Mouse (Mus musculus) hindbrain, embryonic 12.5 days (tissue): ENCODE results near the gene Ptprn2. TPM values are rescaled to one million over a fixed set of nuclear protein-coding genes. Genes with fewer than 3 reads are reported as not detected.

Experiments
- ATAC-seq: fragments of 200-750 bp; cut with Nextera tagmentation; 2 replicates; pipeline ENCODE4 v1.8.0; 2017; ENCODE audit warnings: moderate TSS enrichment; ENCODE audit not compliant: low FRiP score
- H3K27ac ChIP-seq: fragments of 300-500 bp; sonication (generic); 2 replicates; pipeline ENCODE4 v1.5.1; 2016; ENCODE audit warnings: mild to moderate bottlenecking
- H3K27me3 ChIP-seq: fragments of 300-500 bp; sonication (generic); 2 replicates; pipeline ENCODE4 v1.6.1; 2016; ENCODE audit warnings: mild to moderate bottlenecking
- H3K36me3 ChIP-seq: fragments of 300-500 bp; sonication (generic); 2 replicates; pipeline ENCODE4 v1.6.1; 2016; ENCODE audit warnings: mild to moderate bottlenecking
- H3K4me1 ChIP-seq: fragments of 300-500 bp; sonication (generic); 2 replicates; pipeline ENCODE4 v1.6.1; 2016
- H3K4me2 ChIP-seq: fragments of 300-500 bp; sonication (generic); replicated peaks from 2 replicates; pipeline ENCODE4 v1.6.1; 2016; ENCODE audit warnings: mild to moderate bottlenecking
- H3K4me3 ChIP-seq: fragments of 300-500 bp; sonication (generic); 2 replicates; pipeline ENCODE4 v1.5.1; 2016; ENCODE audit warnings: mild to moderate bottlenecking
- H3K9ac ChIP-seq: fragments of 300-500 bp; sonication (generic); 2 replicates; pipeline ENCODE4 v1.6.1; 2016; ENCODE audit warnings: mild to moderate bottlenecking, moderate library complexity
- H3K9me3 ChIP-seq: fragments of 300-500 bp; sonication (generic); replicated peaks from 2 replicates; pipeline ENCODE4 v1.6.1; 2016; ENCODE audit warnings: mild to moderate bottlenecking
- WGBS: fragments of 180-500 bp; shearing (Covaris S2); methylation state at CpG from one replicate; pipeline ENCODE4 v1.1.7; 2016; 5-methylcytosine and 5-hydroxymethylcytosine counted together
- polyA plus RNA-seq: library from polyadenylated mRNA; unstranded; fragments of >200 nt; fragmentation: Nextera tagmentation; extraction: Ambion mirVana; gene quantifications from 2 replicates; pipeline ENCODE4 v1.2.1, GENCODE M21; 2016

The Ptprn2 gene
- polyA plus RNA-seq, 1 experiment from 2014 or later, result 7.5 TPM

DNA sequence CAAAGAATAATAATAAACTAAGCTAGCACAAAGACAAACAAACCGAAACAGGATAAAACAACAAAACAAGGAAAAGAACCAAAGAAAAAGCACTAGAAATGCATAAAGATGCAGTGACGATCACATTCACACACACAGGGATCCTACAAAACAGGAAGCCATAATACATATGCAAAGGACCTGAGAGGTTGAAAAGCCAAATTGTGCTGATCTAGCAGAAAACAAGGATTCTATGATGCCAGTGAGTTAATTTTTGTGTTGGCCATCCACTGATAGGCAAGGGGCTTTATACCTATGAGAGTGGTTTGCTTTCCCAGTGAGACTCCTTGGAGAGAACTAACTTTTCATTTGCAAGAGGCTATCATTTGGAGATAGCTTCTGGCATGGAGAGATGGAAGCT lies 204.3 kb downstream of the Ptprn2 start:
- 79% methylated on average over 2 of the region's 2 CpGs for WGBS
- no peak overlapping the region for H3K4me2 ChIP-seq
- no peak overlapping the region for H3K9ac ChIP-seq
- ATAC-seq, result no peak
- H3K4me3 ChIP-seq, result no peak overlapping the region
- H3K36me3 ChIP-seq, result no peaks in the 10 kb centered on the region
- H3K9me3 ChIP-seq, result no peaks in the 10 kb centered on the region
- H3K27me3 ChIP-seq, result no peaks in the 10 kb centered on the region
- no peak overlapping the region for H3K27ac ChIP-seq
- no peaks in the 10 kb centered on the region for H3K4me1 ChIP-seq

DNA sequence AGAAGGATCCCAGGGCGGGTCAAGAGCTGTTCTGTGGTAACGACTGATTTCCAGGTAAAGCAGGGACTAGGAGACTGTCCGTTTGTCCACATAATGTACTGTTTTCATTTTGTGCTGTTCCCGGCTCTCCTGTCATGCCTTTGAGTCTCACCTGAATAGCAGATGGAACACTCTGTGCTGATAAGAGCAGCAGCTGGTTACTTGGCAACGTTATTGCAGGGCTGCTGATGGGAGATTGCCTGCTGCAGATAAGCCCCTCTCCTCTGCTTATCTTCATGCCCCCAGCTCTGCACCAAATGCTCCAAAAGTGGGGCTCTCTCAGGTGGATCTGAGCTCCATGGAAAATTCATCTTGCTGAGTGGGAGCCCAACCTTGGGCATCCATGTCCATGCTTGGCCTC lies 224.0 kb downstream of the Ptprn2 start:
- 72% methylated on average over 5 of the region's 5 CpGs for WGBS
- Histone ChIP-seq H3K4me2 (no peak overlapping the region), H3K4me3 (no peak overlapping the region), H3K9ac (no peak overlapping the region), H3K27me3 (no peaks in the 10 kb centered on the region; the same call in 1 of the 2 replicates), H3K36me3 (no peaks in the 10 kb centered on the region), H3K27ac (no peak overlapping the region), H3K9me3 (no peaks in the 10 kb centered on the region), H3K4me1 (no peaks in the 10 kb centered on the region; the same call in 1 of the 2 replicates)
- no peak for ATAC-seq

GRCm38 (mm10) chr12:116710716-116711115 lies 225.2 kb downstream of the Ptprn2 start:
- H3K27ac ChIP-seq, result no peak overlapping the region
- H3K4me1 ChIP-seq, result no peaks in the 10 kb centered on the region; the same call in 1 of the 2 replicates
- no peak overlapping the region for H3K9ac ChIP-seq
- no peaks in the 10 kb centered on the region for H3K36me3 ChIP-seq
- no peak overlapping the region for H3K4me2 ChIP-seq
- no peak overlapping the region for H3K4me3 ChIP-seq
- no peaks in the 10 kb centered on the region; the same call in 1 of the 2 replicates for H3K27me3 ChIP-seq
- WGBS, result 70% methylated on average over 3 of the region's 3 CpGs
- no peak for ATAC-seq
- no peaks in the 10 kb centered on the region for H3K9me3 ChIP-seq

GRCm38 (mm10) chr12:116711133-116711532 lies 225.6 kb downstream of the Ptprn2 start:
- Histone ChIP-seq H3K9ac (no peak overlapping the region), H3K9me3 (no peaks in the 10 kb centered on the region), H3K27me3 (no peaks in the 10 kb centered on the region; the same call in 1 of the 2 replicates), H3K36me3 (no peaks in the 10 kb centered on the region), H3K4me2 (no peak overlapping the region), H3K27ac (no peak overlapping the region), H3K4me1 (no peaks in the 10 kb centered on the region; the same call in 1 of the 2 replicates), H3K4me3 (no peak overlapping the region)
- ATAC-seq, result no peak
- WGBS, result 88% methylated on average over 6 of the region's 6 CpGs

DNA sequence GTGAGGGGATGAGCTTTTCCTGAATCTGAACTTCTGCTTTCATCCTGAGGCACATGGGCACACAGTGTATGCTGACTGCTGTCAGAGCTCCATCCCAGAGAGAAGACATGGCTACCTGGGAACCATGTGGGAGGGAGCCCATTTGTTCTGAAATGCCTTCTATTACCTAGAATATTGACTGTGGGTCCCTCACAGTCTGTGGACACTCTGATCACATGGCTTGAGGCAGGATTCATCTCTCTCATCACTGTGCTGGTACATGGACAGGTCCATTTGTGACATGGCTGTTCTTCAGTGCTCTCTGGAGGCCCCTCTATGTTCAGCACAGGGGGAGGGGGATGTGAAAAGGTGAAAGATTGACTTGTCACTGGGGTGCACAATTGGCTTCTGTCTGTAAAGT lies 227.6 kb downstream of the Ptprn2 start:
- Histone ChIP-seq H3K4me2 (no peak overlapping the region), H3K36me3 (no peaks in the 10 kb centered on the region), H3K4me1 (no peaks in the 10 kb centered on the region; the same call in 1 of the 2 replicates), H3K27ac (no peak overlapping the region), H3K4me3 (no peak overlapping the region), H3K27me3 (no peaks in the 10 kb centered on the region; the same call in 1 of the 2 replicates), H3K9ac (no peak overlapping the region), H3K9me3 (no peaks in the 10 kb centered on the region)
- ATAC-seq, result no peak

GRCm38 (mm10) chr12:116721062-116721461 lies 235.5 kb downstream of the Ptprn2 start:
- no peaks in the 10 kb centered on the region for H3K36me3 ChIP-seq
- ATAC-seq, result no peak
- WGBS, result 69% methylated on average over 2 of the region's 2 CpGs

DNA sequence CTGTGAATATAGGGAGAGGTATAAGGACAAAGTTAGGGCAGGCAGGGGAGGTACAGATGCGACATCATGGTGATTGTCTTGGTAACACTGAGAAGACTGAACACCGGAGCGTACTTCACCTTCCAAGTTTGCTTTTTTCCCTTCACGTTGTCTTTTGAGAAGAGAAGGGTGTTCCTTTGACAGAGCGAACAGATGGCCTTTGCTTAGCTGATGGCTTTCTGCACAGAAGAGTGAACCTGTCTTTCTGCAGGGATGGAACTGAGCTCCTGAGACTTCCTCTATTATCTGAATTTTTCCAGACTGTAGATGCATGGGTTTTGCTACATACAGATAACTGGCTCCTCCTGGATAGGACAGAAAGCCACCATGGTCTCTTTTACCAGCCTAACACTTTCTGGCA lies 254.6 kb downstream of the Ptprn2 start:
- no peaks in the 10 kb centered on the region for H3K27me3 ChIP-seq
- H3K9ac ChIP-seq, result no peak overlapping the region
- no peaks in the 10 kb centered on the region for H3K4me1 ChIP-seq
- no peaks in the 10 kb centered on the region for H3K36me3 ChIP-seq
- H3K27ac ChIP-seq, result no peak overlapping the region
- H3K4me2 ChIP-seq, result no peak overlapping the region
- ATAC-seq, result no peak
- H3K9me3 ChIP-seq, result no peaks in the 10 kb centered on the region
- WGBS, result 86% methylated on average over 5 of the region's 5 CpGs
- H3K4me3 ChIP-seq, result no peak overlapping the region

More at GRCm38 (mm10) chr12:116721062-116721461, 235.5 kb downstream of the Ptprn2 start:
- Histone ChIP-seq H3K9ac (no peak overlapping the region), H3K27me3 (no peaks in the 10 kb centered on the region), H3K9me3 (no peaks in the 10 kb centered on the region), H3K27ac (no peak overlapping the region), H3K4me3 (no peak overlapping the region), H3K4me2 (no peak overlapping the region), H3K4me1 (no peaks in the 10 kb centered on the region)

- no peak overlapping the region for H3K4me2 ChIP-seq
- H3K4me1 ChIP-seq, result no peaks in the 10 kb centered on the region
- ATAC-seq, result 0 out of 2 replicates have a peak, but pooled peaks have one; percentile 29
- no peaks in the 10 kb centered on the region for H3K36me3 ChIP-seq
- no peaks in the 10 kb centered on the region for H3K9me3 ChIP-seq
- H3K4me3 ChIP-seq, result no peak overlapping the region
- no peaks in the 10 kb centered on the region for H3K27me3 ChIP-seq
- H3K9ac ChIP-seq, result no peak overlapping the region
- H3K27ac ChIP-seq, result no peak overlapping the region
These were observed 255.8 kb downstream of the Ptprn2 start for GRCm38 (mm10) chr12:116741300-116741699.

GRCm38 (mm10) chr12:116746401-116746800 lies 260.9 kb downstream of the Ptprn2 start:
- Histone ChIP-seq H3K27me3 (no peaks in the 10 kb centered on the region), H3K4me2 (no peak overlapping the region), H3K4me3 (no peak overlapping the region), H3K27ac (0 out of 2 replicates have a peak overlapping the region, but pooled peaks have one; percentile 12), H3K4me1 (no peaks in the 10 kb centered on the region), H3K36me3 (no peaks in the 10 kb centered on the region), H3K9ac (no peak overlapping the region), H3K9me3 (no peaks in the 10 kb centered on the region)
- no peak for ATAC-seq
- WGBS, result 95% methylated on average over 2 of the region's 2 CpGs

GRCm38 (mm10) chr12:116752784-116753183 lies 267.3 kb downstream of the Ptprn2 start:
- 83% methylated on average over 1 of the region's 1 CpGs for WGBS
- ATAC-seq, result no peak
- H3K27ac ChIP-seq, result no peak overlapping the region
- no peak overlapping the region for H3K9ac ChIP-seq
- H3K4me2 ChIP-seq, result no peak overlapping the region
- H3K4me3 ChIP-seq, result no peak overlapping the region
- no peaks in the 10 kb centered on the region for H3K27me3 ChIP-seq
- no peaks in the 10 kb centered on the region for H3K36me3 ChIP-seq
- H3K9me3 ChIP-seq, result no peaks in the 10 kb centered on the region
- H3K4me1 ChIP-seq, result no peaks in the 10 kb centered on the region

- H3K9me3 ChIP-seq, result no peaks in the 10 kb centered on the region
- no peak overlapping the region for H3K27ac ChIP-seq
- H3K4me1 ChIP-seq, result 0 out of 2 replicates have a peak, but pooled peaks cover 2% of the 10 kb centered on the region
- no peaks in the 10 kb centered on the region for H3K36me3 ChIP-seq
- no peak overlapping the region for H3K9ac ChIP-seq
- ATAC-seq, result no peak
- H3K4me3 ChIP-seq, result no peak overlapping the region
- H3K27me3 ChIP-seq, result no peaks in the 10 kb centered on the region
- H3K4me2 ChIP-seq, result no peak overlapping the region
These were observed 278.4 kb downstream of the Ptprn2 start for GRCm38 (mm10) chr12:116763961-116764360.

- H3K4me3 ChIP-seq, result no peak overlapping the region
- no peaks in the 10 kb centered on the region for H3K36me3 ChIP-seq
- ATAC-seq, result no peak
- H3K9me3 ChIP-seq, result no peaks in the 10 kb centered on the region
- peaks cover 12% of the 10 kb centered on the region for H3K4me1 ChIP-seq
- H3K27ac ChIP-seq, result no peak overlapping the region
- H3K4me2 ChIP-seq, result no peak overlapping the region
- no peak overlapping the region for H3K9ac ChIP-seq
- WGBS, result 63% methylated on average over 6 of the region's 6 CpGs
- H3K27me3 ChIP-seq, result no peaks in the 10 kb centered on the region
These were observed 285.4 kb downstream of the Ptprn2 start for GRCm38 (mm10) chr12:116770911-116771310.

DNA sequence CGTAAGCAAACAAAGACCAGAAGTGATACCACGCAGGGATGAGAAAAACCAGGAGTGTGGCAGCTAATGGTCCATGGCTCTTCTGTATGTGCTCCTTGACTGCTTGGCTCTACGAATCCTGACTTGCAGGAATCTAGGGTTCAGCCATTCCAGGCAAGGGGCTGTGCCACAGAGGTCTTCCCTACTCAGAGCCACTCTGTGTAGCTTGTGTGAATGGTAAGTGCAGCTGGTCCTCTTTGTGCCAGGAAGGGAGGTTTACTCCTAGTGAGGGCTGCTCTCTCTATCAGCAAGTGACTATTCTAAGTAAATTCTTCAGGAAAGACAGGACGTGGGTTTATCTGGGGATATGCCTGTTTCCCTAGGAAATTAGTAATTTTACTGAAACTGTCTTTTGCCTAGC lies 286.0 kb downstream of the Ptprn2 start:
- WGBS, result 86% methylated on average over 4 of the region's 4 CpGs
- H3K27ac ChIP-seq, result no peak overlapping the region
- no peaks in the 10 kb centered on the region for H3K27me3 ChIP-seq
- H3K4me2 ChIP-seq, result no peak overlapping the region
- H3K9me3 ChIP-seq, result no peaks in the 10 kb centered on the region
- H3K9ac ChIP-seq, result no peak overlapping the region
- ATAC-seq, result no peak
- no peaks in the 10 kb centered on the region for H3K36me3 ChIP-seq
- no peak overlapping the region for H3K4me3 ChIP-seq
- peaks cover 12% of the 10 kb centered on the region for H3K4me1 ChIP-seq
